Mouse (Mus musculus) lung, embryonic 16.5 days (tissue): ENCODE data around the gene Hnrnpl. TPM values are rescaled to one million over a fixed set of nuclear protein-coding genes. Genes with fewer than 3 reads are reported as not detected.
A peak's percentile ranks its signal among the peaks of the same experiment; 100 is the strongest.

Source experiments
- ATAC-seq: fragments of 200-750 bp; cut with Nextera tagmentation; 2 replicates; pipeline ENCODE4 v1.8.0; 2017; ENCODE audit warnings: low read depth, mild to moderate bottlenecking, moderate library complexity
- H3K27ac ChIP-seq: fragments of 300-500 bp; sonication (generic); 2 replicates; pipeline ENCODE4 v1.5.1; 2014; ENCODE audit warnings: mild to moderate bottlenecking, control low read depth, low read length
- H3K27me3 ChIP-seq: fragments of 300-500 bp; sonication (generic); 2 replicates; pipeline ENCODE4 v1.6.1; 2014; ENCODE audit warnings: low read depth, low read length, mixed read lengths; ENCODE audit not compliant: control insufficient read depth, insufficient read depth
- H3K36me3 ChIP-seq: fragments of 300-500 bp; sonication (generic); 2 replicates; pipeline ENCODE4 v1.6.1; 2014; ENCODE audit warnings: low read length; ENCODE audit not compliant: control insufficient read depth, insufficient read depth
- H3K4me1 ChIP-seq: fragments of 300-500 bp; sonication (generic); replicated peaks from 2 replicates; pipeline ENCODE4 v1.6.1; 2014; ENCODE audit warnings: low read length, mixed read lengths; ENCODE audit not compliant: control insufficient read depth, insufficient read depth
- H3K4me2 ChIP-seq: fragments of 300-500 bp; sonication (generic); 2 replicates; pipeline ENCODE4 v1.6.1; 2014; ENCODE audit warnings: low read depth, low read length, control low read depth
- H3K4me3 ChIP-seq: fragments of 300-500 bp; sonication (generic); 2 replicates; pipeline ENCODE4 v1.5.1; 2014; ENCODE audit warnings: mild to moderate bottlenecking, low read length, control low read depth
- H3K9ac ChIP-seq: fragments of 300-500 bp; sonication (generic); 2 replicates; pipeline ENCODE4 v1.6.1; 2014; ENCODE audit warnings: low read length, control low read depth
- H3K9me3 ChIP-seq: fragments of 300-500 bp; sonication (generic); 2 replicates; pipeline ENCODE4 v1.6.1; 2016; ENCODE audit warnings: low read length; ENCODE audit not compliant: control insufficient read depth
- WGBS: fragments of 180-500 bp; shearing (Covaris S2); extraction: QIAGEN DNeasy Blood & Tissue Kit; methylation state at CpG from one replicate; pipeline ENCODE4 v1.1.7; 2014; 5-methylcytosine and 5-hydroxymethylcytosine counted together
- polyA plus RNA-seq: library from polyadenylated mRNA; unstranded; fragments of >200 nt; fragmentation: Nextera tagmentation; extraction: Ambion mirVana; gene quantifications from 2 replicates; pipeline ENCODE4 v1.2.1, GENCODE M21; 2015

Hnrnpl gene
- polyA plus RNA-seq, 1 experiment from 2014 or later = 226 TPM

DNA sequence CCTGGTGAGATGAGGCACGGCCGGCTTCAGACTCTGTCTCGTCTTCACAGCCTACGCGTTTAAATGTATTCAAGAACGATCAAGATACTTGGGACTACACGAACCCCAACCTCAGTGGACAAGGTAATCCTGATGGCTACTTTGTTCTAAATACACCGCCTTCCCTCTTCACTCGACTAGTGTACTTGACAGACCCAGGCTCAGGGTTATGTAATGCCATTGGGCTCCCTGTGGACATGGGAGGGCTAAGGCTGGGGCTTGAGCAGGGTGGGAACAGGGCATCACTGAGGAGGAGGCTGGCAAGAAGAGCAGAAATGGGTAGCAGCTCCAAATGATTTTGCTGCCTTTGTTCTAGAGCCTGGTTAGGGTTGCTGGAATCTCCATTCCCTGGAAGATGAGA, 6.9 kb downstream of the Hnrnpl start:
- H3K27me3 ChIP-seq = no peaks in the 10 kb centered on the region
- no peak overlapping the region for H3K4me3 ChIP-seq
- H3K9ac ChIP-seq = no peak overlapping the region
- H3K9me3 ChIP-seq = no peaks in the 10 kb centered on the region
- 84% methylated on average over 9 of the region's 9 CpGs for WGBS
- ATAC-seq = no peak
- peaks cover 46% of the 10 kb centered on the region for H3K4me1 ChIP-seq
- H3K36me3 ChIP-seq = peaks cover 76% of the 10 kb centered on the region
- H3K4me2 ChIP-seq = no peak overlapping the region
- no peak overlapping the region for H3K27ac ChIP-seq

DNA sequence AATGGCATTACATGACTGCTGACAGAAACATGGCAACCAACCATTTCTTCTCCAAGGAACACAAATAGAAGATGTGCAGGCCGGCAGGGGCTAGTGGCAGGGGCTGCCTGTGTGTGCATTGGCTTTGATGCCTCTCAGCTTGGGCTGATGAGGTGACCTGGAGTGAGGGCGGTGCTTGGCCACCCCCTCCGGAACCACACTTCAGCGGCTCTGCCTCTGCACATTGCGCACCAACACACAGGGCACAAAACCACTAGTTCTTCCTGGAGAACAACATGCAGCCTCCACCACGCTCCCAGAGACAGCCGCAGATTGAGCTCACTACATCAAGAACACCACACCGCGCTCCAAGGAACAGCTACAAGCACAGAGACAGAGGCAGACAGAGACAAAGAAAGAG, 7.9 kb downstream of the Hnrnpl start:
- Histone ChIP-seq H3K36me3 (peaks cover 86% of the 10 kb centered on the region), H3K9ac (no peak overlapping the region), H3K27me3 (no peaks in the 10 kb centered on the region), H3K9me3 (no peaks in the 10 kb centered on the region), H3K4me1 (peaks cover 47% of the 10 kb centered on the region), H3K4me3 (no peak overlapping the region), H3K4me2 (no peak overlapping the region), H3K27ac (no peak overlapping the region)
- no peak for ATAC-seq
- WGBS = 81% methylated on average over 9 of the region's 9 CpGs

DNA sequence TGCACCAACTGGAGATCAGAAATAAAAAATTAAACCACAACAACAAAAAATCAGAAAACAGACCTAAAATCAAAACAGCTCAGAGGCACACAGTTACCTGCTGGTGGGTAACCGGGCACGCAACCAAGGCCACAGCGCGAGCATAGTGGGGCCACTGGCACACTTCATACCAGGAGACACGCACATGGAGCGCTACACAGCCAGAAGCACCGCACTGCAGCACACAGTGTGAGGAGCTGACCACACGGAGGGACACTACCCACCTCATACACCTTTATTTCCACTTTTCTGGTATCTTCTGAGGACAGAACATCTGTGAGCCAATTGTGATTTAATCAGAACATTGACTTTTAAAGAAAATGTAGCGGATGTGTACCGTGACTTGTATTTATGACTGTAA, 8.6 kb downstream of the Hnrnpl start:
- H3K4me1 ChIP-seq = peaks cover 47% of the 10 kb centered on the region

DNA sequence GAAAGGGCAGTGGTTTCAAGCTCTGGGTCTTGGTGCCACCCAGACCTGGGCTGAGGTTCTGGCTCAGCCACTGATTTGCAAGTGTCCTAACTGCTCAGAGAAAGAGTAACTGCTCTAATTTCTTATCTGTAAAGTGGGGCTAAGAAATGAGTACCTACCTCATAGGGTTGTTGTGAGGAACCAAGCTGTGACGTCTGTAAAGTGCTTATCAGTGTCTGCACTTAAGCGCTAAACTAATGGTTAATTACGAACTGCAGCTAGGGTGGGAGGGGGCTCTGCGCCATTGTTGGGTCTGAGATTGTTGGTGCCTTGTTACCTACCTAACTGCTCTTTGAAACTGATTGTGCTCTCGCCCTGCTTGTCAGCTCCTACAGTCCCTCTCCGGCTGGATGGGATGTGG, 9.2 kb downstream of the Hnrnpl start:
- no peak overlapping the region for H3K27ac ChIP-seq
- ATAC-seq = no peak
- no peak overlapping the region for H3K9ac ChIP-seq
- 70% methylated on average over 6 of the region's 6 CpGs for WGBS
- no peaks in the 10 kb centered on the region for H3K27me3 ChIP-seq
- H3K9me3 ChIP-seq = no peaks in the 10 kb centered on the region
- H3K4me3 ChIP-seq = no peak overlapping the region
- peaks cover 41% of the 10 kb centered on the region for H3K4me1 ChIP-seq
- no peak overlapping the region for H3K4me2 ChIP-seq
- H3K36me3 ChIP-seq = peaks cover 90% of the 10 kb centered on the region

More for the DNA sequence above, 8.6 kb downstream of the Hnrnpl start:
- no peaks in the 10 kb centered on the region for H3K9me3 ChIP-seq
- no peak overlapping the region for H3K9ac ChIP-seq
- H3K4me2 ChIP-seq = no peak overlapping the region
- no peaks in the 10 kb centered on the region for H3K27me3 ChIP-seq
- WGBS = 86% methylated on average over 10 of the region's 10 CpGs
- H3K27ac ChIP-seq = no peak overlapping the region
- peaks cover 91% of the 10 kb centered on the region for H3K36me3 ChIP-seq
- no peak overlapping the region for H3K4me3 ChIP-seq
- no peak for ATAC-seq

DNA sequence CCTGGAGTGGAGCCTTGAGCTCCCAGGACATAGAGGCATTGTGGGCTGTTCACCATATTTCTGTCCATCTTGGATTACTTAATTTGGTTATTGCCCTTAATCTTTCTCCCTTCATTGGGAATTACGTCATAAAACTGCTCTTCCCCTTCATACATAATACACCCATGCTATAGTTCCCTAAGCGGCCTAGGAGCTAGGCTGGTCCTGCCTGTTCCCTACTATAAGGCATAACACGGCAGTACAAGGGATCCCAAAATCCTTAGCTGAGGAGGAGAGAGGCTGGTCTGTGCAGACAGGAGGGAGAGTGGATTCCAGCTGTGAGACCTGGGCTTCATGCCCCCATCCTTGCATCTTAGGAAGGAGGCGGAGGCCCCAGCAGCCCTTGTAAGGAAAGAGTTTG, 9.6 kb downstream of the Hnrnpl start:
- Histone ChIP-seq H3K9ac (no peak overlapping the region), H3K27me3 (no peaks in the 10 kb centered on the region), H3K4me3 (no peak overlapping the region), H3K4me1 (peaks cover 36% of the 10 kb centered on the region), H3K4me2 (no peak overlapping the region), H3K9me3 (no peaks in the 10 kb centered on the region), H3K27ac (no peak overlapping the region), H3K36me3 (peaks cover 92% of the 10 kb centered on the region)
- 75% methylated on average over 4 of the region's 4 CpGs for WGBS
- no peak for ATAC-seq

DNA sequence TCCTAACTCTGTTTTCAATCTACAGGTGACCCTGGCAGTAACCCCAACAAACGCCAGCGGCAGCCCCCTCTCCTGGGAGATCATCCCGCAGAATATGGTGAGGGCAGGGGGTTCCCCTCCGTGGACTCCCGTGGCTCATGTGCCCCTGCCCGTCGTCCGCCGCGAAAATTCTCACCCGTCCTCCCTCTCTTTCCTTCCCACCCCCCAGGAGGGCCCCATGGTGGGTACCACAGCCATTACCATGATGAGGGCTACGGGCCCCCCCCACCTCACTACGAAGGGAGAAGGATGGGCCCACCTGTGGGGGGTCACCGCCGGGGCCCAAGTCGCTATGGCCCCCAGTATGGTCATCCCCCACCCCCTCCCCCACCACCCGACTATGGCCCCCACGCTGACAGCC, 10.1 kb downstream of the Hnrnpl start:
- H3K36me3 ChIP-seq = peaks cover 87% of the 10 kb centered on the region
- no peak overlapping the region for H3K4me3 ChIP-seq
- H3K9me3 ChIP-seq = no peaks in the 10 kb centered on the region
- H3K4me2 ChIP-seq = no peak overlapping the region
- H3K4me1 ChIP-seq = peaks cover 31% of the 10 kb centered on the region
- no peak for ATAC-seq
- 77% methylated on average over 17 of the region's 18 CpGs for WGBS
- H3K9ac ChIP-seq = no peak overlapping the region
- no peaks in the 10 kb centered on the region for H3K27me3 ChIP-seq
- no peak overlapping the region for H3K27ac ChIP-seq

DNA sequence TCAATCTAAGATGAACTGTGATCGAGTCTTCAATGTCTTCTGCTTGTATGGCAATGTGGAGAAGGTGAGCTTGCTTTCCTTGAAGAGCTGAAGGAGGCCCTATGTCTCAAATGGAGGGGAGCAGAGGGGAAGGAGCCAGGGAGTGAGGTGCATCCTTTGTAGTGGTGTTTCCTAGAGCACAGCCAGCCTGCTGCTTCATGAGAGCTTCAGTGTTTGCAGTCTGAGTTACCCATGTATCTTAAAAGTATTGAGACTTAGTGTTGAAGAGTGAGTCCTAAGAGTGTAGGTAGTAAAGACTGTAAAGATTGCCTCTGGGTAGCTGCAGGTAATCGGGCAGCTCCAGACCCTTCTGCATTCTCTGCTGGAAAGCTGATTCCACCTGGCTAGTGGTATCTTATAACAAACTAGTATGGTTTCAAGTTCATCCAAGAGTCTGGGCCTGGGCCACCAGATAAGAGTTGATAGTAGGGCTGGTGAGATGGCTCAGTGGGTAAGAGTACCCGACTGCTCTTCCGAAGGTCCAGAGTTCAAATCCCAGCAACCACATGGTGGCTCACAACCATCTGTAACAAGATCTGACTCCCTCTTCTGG, 10.6 kb downstream of the Hnrnpl start:
- Histone ChIP-seq H3K4me2 (no peak overlapping the region), H3K9ac (no peak overlapping the region), H3K27ac (no peak overlapping the region), H3K27me3 (no peaks in the 10 kb centered on the region), H3K36me3 (peaks cover 82% of the 10 kb centered on the region), H3K4me1 (peaks cover 29% of the 10 kb centered on the region), H3K4me3 (no peak overlapping the region), H3K9me3 (no peaks in the 10 kb centered on the region)
- 94% methylated on average over 4 of the region's 4 CpGs for WGBS
- no peak for ATAC-seq

DNA sequence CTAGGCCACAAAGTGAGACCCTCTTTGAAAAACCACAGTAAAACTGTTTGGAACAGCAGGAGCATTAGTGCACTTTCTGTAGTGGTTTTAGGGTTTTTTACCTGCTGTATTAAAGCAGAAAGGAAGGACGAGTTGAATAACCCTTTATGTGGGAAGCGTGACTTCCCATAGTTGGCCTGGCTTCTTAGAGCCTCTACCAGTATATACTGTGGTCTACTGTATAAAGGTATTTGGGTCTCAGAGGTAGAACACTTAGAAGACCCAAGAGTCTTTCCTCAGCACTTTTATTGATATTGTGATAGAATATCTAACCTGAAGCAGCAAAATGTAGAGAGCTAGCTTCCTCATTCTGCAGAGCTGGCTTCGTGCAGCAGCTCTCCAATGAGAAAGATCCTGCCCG, 11.2 kb downstream of the Hnrnpl start:
- H3K4me1 ChIP-seq = peaks cover 30% of the 10 kb centered on the region
- ATAC-seq = no peak

DNA sequence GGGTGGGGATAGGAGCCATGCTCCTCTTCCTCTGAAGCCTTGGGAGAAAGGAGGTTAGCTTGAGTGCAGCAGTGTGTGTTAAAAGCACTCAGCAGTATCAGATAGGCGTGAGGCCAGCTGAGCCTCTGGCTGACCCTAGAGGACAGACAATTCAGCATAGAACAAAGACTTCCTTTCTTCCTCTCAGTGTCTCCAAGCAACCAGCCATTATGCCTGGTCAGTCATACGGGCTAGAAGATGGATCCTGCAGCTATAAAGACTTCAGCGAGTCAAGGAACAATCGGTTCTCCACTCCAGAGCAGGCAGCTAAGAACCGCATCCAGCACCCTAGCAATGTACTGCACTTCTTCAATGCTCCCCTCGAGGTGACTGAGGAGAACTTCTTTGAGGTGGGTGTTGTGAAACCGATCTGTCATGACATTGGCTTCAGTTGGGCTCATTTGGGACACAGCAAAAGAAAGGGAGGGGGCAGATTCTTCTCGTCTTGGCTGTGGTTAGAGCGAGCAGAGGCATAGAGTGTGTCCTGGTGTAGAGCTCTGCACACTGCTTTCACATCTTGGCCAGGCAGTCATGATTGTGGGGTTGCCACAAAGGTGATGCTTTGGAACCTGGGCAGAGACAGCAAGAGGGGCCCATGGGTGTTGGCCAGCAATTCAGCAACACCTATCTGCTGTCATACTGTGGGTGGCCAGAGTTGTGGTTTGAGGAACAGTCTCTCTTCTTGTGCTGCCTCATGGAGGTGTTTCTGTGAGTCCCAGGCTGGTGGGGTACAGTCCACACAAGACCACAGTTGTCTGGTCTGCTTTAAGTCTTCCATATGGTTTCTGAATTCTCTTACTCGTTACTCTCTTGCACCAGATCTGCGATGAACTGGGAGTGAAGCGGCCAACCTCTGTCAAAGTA, 12.3 kb downstream of the Hnrnpl start:
- H3K4me2 ChIP-seq = no peak overlapping the region
- H3K9me3 ChIP-seq = no peaks in the 10 kb centered on the region
- H3K36me3 ChIP-seq = peaks cover 65% of the 10 kb centered on the region
- 59% methylated on average over 12 of the region's 12 CpGs for WGBS
- H3K27me3 ChIP-seq = no peaks in the 10 kb centered on the region
- H3K9ac ChIP-seq = no peak overlapping the region
- peaks cover 27% of the 10 kb centered on the region for H3K4me1 ChIP-seq
- H3K4me3 ChIP-seq = no peak overlapping the region
- peak; percentile 9; the same call in 1 of the 2 replicates for ATAC-seq
- 0 out of 2 replicates have a peak overlapping the region, but pooled peaks have one; percentile 48 for H3K27ac ChIP-seq

More for the DNA sequence above, 11.2 kb downstream of the Hnrnpl start:
- WGBS = 79% methylated on average over 4 of the region's 4 CpGs
- Histone ChIP-seq H3K27me3 (no peaks in the 10 kb centered on the region), H3K4me3 (no peak overlapping the region), H3K4me2 (no peak overlapping the region), H3K36me3 (peaks cover 76% of the 10 kb centered on the region), H3K9me3 (no peaks in the 10 kb centered on the region), H3K9ac (no peak overlapping the region), H3K27ac (peak overlapping the region; percentile 48; the same call in 1 of the 2 replicates)
